Mouse (Mus musculus): Measurements from ENCODE around the gene Sertad4.

Sertad4 gene

GRCm38 (mm10) chr1:192855474-192856230 lies at the start of gene Sertad4:
Gene Sertad4, minus strand, starts transcription at chr1:192855756.
- DNase-seq (ENCODE audit: low spot score), result no peak

- no peak for DNase-seq (ENCODE audit: low spot score)
Measured at GRCm38 (mm10) chr1:192901516-192901915, 46.0 kb upstream of the Sertad4 start.

- DNase-seq (ENCODE audit: low spot score), result no peak
Measured at GRCm38 (mm10) chr1:192900913-192901312, 45.4 kb upstream of the Sertad4 start.

GRCm38 (mm10) chr1:192898742-192899141 lies 43.2 kb upstream of the Sertad4 start:
- DNase-seq (ENCODE audit: low spot score), result no peak

GRCm38 (mm10) chr1:192897218-192897617 lies 41.7 kb upstream of the Sertad4 start:
- no peak for DNase-seq (ENCODE audit: low spot score)

GRCm38 (mm10) chr1:192896076-192896475 lies 40.5 kb upstream of the Sertad4 start:
- no peak for DNase-seq (ENCODE audit: low spot score)

GRCm38 (mm10) chr1:192890716-192891115 lies 35.2 kb upstream of the Sertad4 start:
- DNase-seq (ENCODE audit: low spot score), result no peak

- no peak for DNase-seq (ENCODE audit: low spot score)
Measured at GRCm38 (mm10) chr1:192882617-192883295, 27.2 kb upstream of the Sertad4 start.

- no peak for DNase-seq (ENCODE audit: low spot score)
Measured at GRCm38 (mm10) chr1:192880130-192880529, 24.6 kb upstream of the Sertad4 start.

GRCm38 (mm10) chr1:192879086-192879580 lies 23.6 kb upstream of the Sertad4 start:
- DNase-seq (ENCODE audit: low spot score), result no peak

- no peak for DNase-seq (ENCODE audit: low spot score)
Measured at GRCm38 (mm10) chr1:192872841-192873240, 17.3 kb upstream of the Sertad4 start.

- DNase-seq (ENCODE audit: low spot score), result no peak
Measured at GRCm38 (mm10) chr1:192869761-192870160, 14.2 kb upstream of the Sertad4 start.

GRCm38 (mm10) chr1:192864440-192864839 lies 8.9 kb upstream of the Sertad4 start:
- no peak for DNase-seq (ENCODE audit: low spot score)

- no peak for DNase-seq (ENCODE audit: low spot score)
Measured at GRCm38 (mm10) chr1:192861305-192861960, 5.9 kb upstream of the Sertad4 start.

GRCm38 (mm10) chr1:192860273-192860672 lies 4.7 kb upstream of the Sertad4 start:
- DNase-seq (ENCODE audit: low spot score), result no peak

GRCm38 (mm10) chr1:192857582-192857981 lies 2.0 kb upstream of the Sertad4 start:
- DNase-seq (ENCODE audit: low spot score), result no peak

GRCm38 (mm10) chr1:192856931-192857330 lies 1.4 kb upstream of the Sertad4 start:
- no peak for DNase-seq (ENCODE audit: low spot score)

- DNase-seq (ENCODE audit: low spot score), result no peak
Measured at GRCm38 (mm10) chr1:192856411-192856810, 855 bp upstream of the Sertad4 start.

- no peak for DNase-seq (ENCODE audit: low spot score)
Measured at GRCm38 (mm10) chr1:192854819-192855271, 711 bp downstream of the Sertad4 start.

GRCm38 (mm10) chr1:192853988-192854818 lies 1.4 kb downstream of the Sertad4 start:
- DNase-seq (ENCODE audit: low spot score), result no peak

- no peak for DNase-seq (ENCODE audit: low spot score)
Measured at GRCm38 (mm10) chr1:192853429-192853828, 2.1 kb downstream of the Sertad4 start.

- no peak for DNase-seq (ENCODE audit: low spot score)
Measured at GRCm38 (mm10) chr1:192852047-192852446, 3.5 kb downstream of the Sertad4 start.

All from c-Kit-positive CD71-positive TER-119-positive erythroid progenitor cells, embryonic 14.5 days (primary cell).